Mouse (Mus musculus) kidney, embryonic 14.5 days (tissue): Measurements from ENCODE around the gene Trim31. TPM values are rescaled to one million over a fixed set of nuclear protein-coding genes. Genes with fewer than 3 reads are reported as not detected.

Source experiments
- ATAC-seq: fragments of 200-750 bp; cut with Nextera tagmentation; 2 replicates; pipeline ENCODE4 v1.8.0; 2017; ENCODE audit warnings: moderate number of reproducible peaks, mild to moderate bottlenecking, moderate TSS enrichment, moderate library complexity; ENCODE audit not compliant: low FRiP score, low TSS enrichment
- H3K27ac ChIP-seq: fragments of 300-500 bp; sonication (generic); 2 replicates; pipeline ENCODE4 v1.5.1; 2014; ENCODE audit warnings: low read depth, mild to moderate bottlenecking, low read length, moderate library complexity, mixed read lengths
- H3K27me3 ChIP-seq: fragments of 300-500 bp; sonication (generic); 2 replicates; pipeline ENCODE4 v1.6.1; 2014; ENCODE audit warnings: mild to moderate bottlenecking, low read length; ENCODE audit not compliant: control insufficient read depth, insufficient read depth
- H3K36me3 ChIP-seq: fragments of 300-500 bp; sonication (generic); 2 replicates; pipeline ENCODE4 v1.6.1; 2014; ENCODE audit warnings: low read length, mixed read lengths; ENCODE audit not compliant: control insufficient read depth, insufficient read depth
- H3K4me1 ChIP-seq: fragments of 300-500 bp; sonication (generic); 2 replicates; pipeline ENCODE4 v1.6.1; 2014; ENCODE audit warnings: low read length, mixed read lengths; ENCODE audit not compliant: control insufficient read depth, insufficient read depth
- H3K4me2 ChIP-seq: fragments of 300-500 bp; sonication (generic); replicated peaks from 2 replicates; pipeline ENCODE4 v1.6.1; 2014; ENCODE audit warnings: low read depth, mild to moderate bottlenecking, low read length
- H3K4me3 ChIP-seq: fragments of 300-500 bp; sonication (generic); 2 replicates; pipeline ENCODE4 v1.5.1; 2014; ENCODE audit warnings: mild to moderate bottlenecking, low read length
- H3K9ac ChIP-seq: fragments of 300-500 bp; sonication (generic); 2 replicates; pipeline ENCODE4 v1.6.1; 2014; ENCODE audit warnings: low read depth, mild to moderate bottlenecking, low read length, moderate library complexity
- H3K9me3 ChIP-seq: fragments of 300-500 bp; sonication (generic); 2 replicates; pipeline ENCODE4 v1.6.1; 2016; ENCODE audit warnings: low read length; ENCODE audit not compliant: control insufficient read depth
- WGBS: fragments of 180-500 bp; shearing (Covaris S2); extraction: QIAGEN DNeasy Blood & Tissue Kit; methylation state at CpG from one replicate; pipeline ENCODE4 v1.1.7; 2014; 5-methylcytosine and 5-hydroxymethylcytosine counted together
- polyA plus RNA-seq: library from polyadenylated mRNA; unstranded; fragments of >200 nt; fragmentation: Nextera tagmentation; extraction: Ambion mirVana; gene quantifications from 2 replicates; pipeline ENCODE4 v1.2.1, GENCODE M21; 2014

Trim31 gene
- polyA plus RNA-seq, 1 experiment from 2014 or later, result not detected

GRCm38 (mm10) chr17:36947051-36947819, 49.3 kb downstream of the Trim31 start:
- Histone ChIP-seq H3K9ac (peak overlapping the region; percentile 62), H3K4me1 (peaks cover 11% of the 10 kb centered on the region), H3K4me3 (peak overlapping the region; percentile 47), H3K9me3 (no peaks in the 10 kb centered on the region), H3K27ac (no peak overlapping the region), H3K36me3 (peaks cover 8% of the 10 kb centered on the region; the same call in 1 of the 2 replicates), H3K27me3 (peaks cover 40% of the 10 kb centered on the region), H3K4me2 (peak overlapping the region; percentile 96)
- peak; percentile 41 for ATAC-seq
- WGBS, result 2% methylated on average over 55 of the region's 62 CpGs

GRCm38 (mm10) chr17:36948286-36948685, 50.4 kb downstream of the Trim31 start:
- Histone ChIP-seq H3K4me2 (no peak overlapping the region), H3K9ac (no peak overlapping the region), H3K36me3 (peaks cover 8% of the 10 kb centered on the region; the same call in 1 of the 2 replicates), H3K9me3 (no peaks in the 10 kb centered on the region), H3K27me3 (peaks cover 30% of the 10 kb centered on the region), H3K4me1 (peaks cover 9% of the 10 kb centered on the region; the same call in 1 of the 2 replicates), H3K4me3 (no peak overlapping the region), H3K27ac (no peak overlapping the region)
- no peak for ATAC-seq
- WGBS, result 92% methylated on average over 1 of the region's 1 CpGs

- H3K9ac ChIP-seq, result no peak overlapping the region
- no peak overlapping the region for H3K4me3 ChIP-seq
- ATAC-seq, result no peak
- H3K36me3 ChIP-seq, result peaks cover 8% of the 10 kb centered on the region; the same call in 1 of the 2 replicates
- no peak overlapping the region for H3K27ac ChIP-seq
- peaks cover 9% of the 10 kb centered on the region; the same call in 1 of the 2 replicates for H3K4me1 ChIP-seq
- no peak overlapping the region for H3K4me2 ChIP-seq
- no peaks in the 10 kb centered on the region for H3K9me3 ChIP-seq
- peaks cover 23% of the 10 kb centered on the region for H3K27me3 ChIP-seq
- 93% methylated on average over 8 of the region's 8 CpGs for WGBS
Measured at GRCm38 (mm10) chr17:36949265-36949664, 51.3 kb downstream of the Trim31 start.

GRCm38 (mm10) chr17:36950981-36951947, 53.3 kb downstream of the Trim31 start, which contains the start of gene Ppp1r11:
Gene Ppp1r11, minus strand, starts transcription at chr17:36951741.
- peak within 1 kb of the TSS; percentile 64 for H3K9ac ChIP-seq
- H3K27me3 ChIP-seq, result peaks cover 3% of the 10 kb centered on the region; the same call in 1 of the 2 replicates
- WGBS, result 2% methylated on average over 36 of the region's 36 CpGs
- H3K36me3 ChIP-seq, result peaks cover 21% of the 10 kb centered on the region; the same call in 1 of the 2 replicates
- peaks cover 9% of the 10 kb centered on the region; the same call in 1 of the 2 replicates for H3K4me1 ChIP-seq
- ATAC-seq, result peak; percentile 97
- H3K9me3 ChIP-seq, result no peaks in the 10 kb centered on the region
- 0 out of 2 replicates have a peak within 1 kb of the TSS, but pooled peaks have one; percentile 8 for H3K27ac ChIP-seq
- peak within 1 kb of the TSS; percentile 54 for H3K4me2 ChIP-seq
- peak within 1 kb of the TSS; percentile 61 for H3K4me3 ChIP-seq

GRCm38 (mm10) chr17:36952631-36953030, 54.7 kb downstream of the Trim31 start:
- peaks cover 27% of the 10 kb centered on the region for H3K36me3 ChIP-seq
- no peak for ATAC-seq
- H3K27ac ChIP-seq, result no peak overlapping the region
- H3K9ac ChIP-seq, result no peak overlapping the region
- no peak overlapping the region for H3K4me3 ChIP-seq
- peaks cover 9% of the 10 kb centered on the region; the same call in 1 of the 2 replicates for H3K4me1 ChIP-seq
- H3K27me3 ChIP-seq, result no peaks in the 10 kb centered on the region
- WGBS, result 100% methylated on average over 2 of the region's 2 CpGs
- no peak overlapping the region for H3K4me2 ChIP-seq
- no peaks in the 10 kb centered on the region for H3K9me3 ChIP-seq

- H3K27ac ChIP-seq, result no peak overlapping the region
- no peak overlapping the region for H3K4me2 ChIP-seq
- H3K4me3 ChIP-seq, result no peak overlapping the region
- no peaks in the 10 kb centered on the region for H3K27me3 ChIP-seq
- H3K9ac ChIP-seq, result no peak overlapping the region
- H3K4me1 ChIP-seq, result peaks cover 11% of the 10 kb centered on the region; the same call in 1 of the 2 replicates
- WGBS, result 82% methylated on average over 1 of the region's 1 CpGs
- peaks cover 27% of the 10 kb centered on the region for H3K36me3 ChIP-seq
- H3K9me3 ChIP-seq, result no peaks in the 10 kb centered on the region
- no peak for ATAC-seq
Measured at GRCm38 (mm10) chr17:36953062-36953461, 55.1 kb downstream of the Trim31 start.

- Histone ChIP-seq H3K27ac (peak within 1 kb of the TSS; percentile 64; the same call in 1 of the 2 replicates), H3K4me1 (0 out of 2 replicates have a peak, but pooled peaks cover 5% of the 10 kb centered on the region), H3K9me3 (no peaks in the 10 kb centered on the region), H3K4me3 (peak within 1 kb of the TSS; percentile 51), H3K4me2 (peak within 1 kb of the TSS; percentile 65), H3K36me3 (peaks cover 20% of the 10 kb centered on the region), H3K27me3 (no peaks in the 10 kb centered on the region), H3K9ac (peak within 1 kb of the TSS; percentile 55)
- whole genome bisulfite sequencing, result under 1% methylated on average over 46 of the region's 46 CpGs
- ATAC-seq, result peak; percentile 97
Measured at GRCm38 (mm10) chr17:36957999-36958743, 60.3 kb downstream of the Trim31 start, which contains the start of the genes Znrd1 and Znrd1as. Gene Znrd1, minus strand, starts transcription at chr17:36958559. Gene Znrd1as, plus strand, starts transcription at chr17:36958592.

- H3K4me2 ChIP-seq, result peak overlapping the region; percentile 65
- no peaks in the 10 kb centered on the region for H3K9me3 ChIP-seq
- H3K9ac ChIP-seq, result peak overlapping the region; percentile 55
- peaks cover 20% of the 10 kb centered on the region for H3K36me3 ChIP-seq
- 8% methylated on average over 12 of the region's 12 CpGs for WGBS
- H3K4me3 ChIP-seq, result peak overlapping the region; percentile 51
- H3K27ac ChIP-seq, result peak overlapping the region; percentile 10; the same call in 1 of the 2 replicates
- no peaks in the 10 kb centered on the region for H3K27me3 ChIP-seq
- no peak; the same call in 1 of the 2 replicates for ATAC-seq
- H3K4me1 ChIP-seq, result 0 out of 2 replicates have a peak, but pooled peaks cover 5% of the 10 kb centered on the region
Measured at GRCm38 (mm10) chr17:36958884-36959283, 61.0 kb downstream of the Trim31 start.
